Mouse (Mus musculus) liver (tissue): ENCODE results near the gene Zscan4c.
"Not testable (repeated sequence)": the region's sequence is repeated elsewhere in the genome, so short reads cannot be mapped to it uniquely, and the experiment has no call there.

Source experiments
- DNase-seq: peaks from one replicate; pipeline ENCODE4 v3.0.0-alpha.2; 2020; ENCODE audit warnings: mixed read lengths

The Zscan4c gene

DNA sequence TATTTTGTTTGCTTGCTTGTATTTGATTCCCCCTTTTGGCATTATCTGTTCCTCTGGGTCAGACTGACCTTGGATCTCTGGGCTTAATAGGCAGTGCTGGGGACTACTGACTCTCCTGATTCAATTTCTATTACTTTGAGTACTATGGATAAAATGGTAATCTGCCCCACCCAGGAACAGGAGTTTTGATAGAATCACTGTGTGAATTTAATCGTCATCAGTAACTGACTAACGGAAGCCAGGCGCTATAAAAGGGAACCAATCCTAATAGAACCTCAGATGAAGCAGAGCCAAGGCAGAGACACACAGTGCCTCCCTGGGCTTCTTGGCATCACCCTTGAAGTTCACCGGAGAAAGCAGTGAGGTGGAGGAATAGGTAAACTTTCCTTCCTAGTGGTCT is at the start of gene Zscan4c:
TSS of gene Zscan4c (plus strand) at position 301 of the 400 bp plus-strand sequence.
- not testable (repeated sequence) for DNase-seq
